Mouse (Mus musculus): ENCODE results near the gene Rtkn2.

Gene Rtkn2

GRCm38 (mm10) chr10:68104481-68104880, 125.1 kb downstream of the Rtkn2 start:
- DNase-seq (ENCODE audit: low spot score in 2 of 2) = no peak

DNA sequence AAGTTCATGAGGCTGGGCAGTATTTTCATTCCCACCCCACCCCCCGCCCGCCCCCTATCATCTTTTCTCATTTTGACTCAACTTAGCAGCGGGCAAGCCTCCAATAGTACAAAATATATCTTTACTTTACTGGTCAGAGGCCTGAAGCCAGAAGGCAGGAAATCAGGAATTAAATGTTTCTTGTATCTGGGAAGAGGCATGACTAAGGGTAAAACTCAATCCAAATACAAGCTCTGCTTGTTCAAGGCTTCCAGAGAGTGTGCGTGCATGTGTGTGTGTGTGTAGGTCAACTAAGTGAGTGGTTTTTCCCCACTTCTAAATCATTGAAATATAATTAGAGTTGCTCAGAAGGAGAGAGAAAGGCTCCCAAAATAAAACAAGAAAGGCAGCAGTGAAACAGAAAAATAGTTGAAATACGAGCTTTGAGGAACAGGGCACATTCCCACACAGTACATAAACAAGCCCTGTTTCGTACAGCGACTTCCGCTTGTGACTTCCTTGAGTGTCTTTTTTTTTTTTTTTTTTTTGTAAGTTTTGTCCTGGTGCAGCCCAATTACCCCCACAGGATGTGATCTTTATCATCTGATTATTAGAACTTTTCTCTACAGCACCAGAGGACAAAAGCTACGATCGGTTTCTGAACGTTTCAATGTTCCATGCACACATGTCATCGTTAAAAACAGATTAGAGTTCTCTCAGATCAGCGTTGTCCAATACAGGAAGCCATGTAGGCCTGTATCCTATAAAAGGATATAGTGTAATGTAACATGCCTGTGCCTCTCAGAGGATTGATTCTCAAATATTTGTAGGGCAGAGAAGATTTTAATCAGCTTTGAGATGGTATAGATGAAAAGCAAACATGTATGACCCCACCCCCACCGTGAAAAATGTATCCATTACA, 125.8 kb downstream of the Rtkn2 start:
- DNase-seq (ENCODE audit: low spot score in 2 of 2) = no peak

- DNase-seq (ENCODE audit: low spot score in 2 of 2) = no peak
These were observed 127.1 kb downstream of the Rtkn2 start for GRCm38 (mm10) chr10:68106351-68106950.

- DNase-seq (ENCODE audit: low spot score in 2 of 2) = no peak
These were observed 128.3 kb downstream of the Rtkn2 start for GRCm38 (mm10) chr10:68107716-68108115.
